Mouse (Mus musculus) myocyte (in vitro differentiated cells): ENCODE measurements around the gene Lpcat1.

Experiments used
- E2F4 ChIP-seq: IDR thresholded peaks from one replicate; pipeline ENCODE4 v1.6.1; 2011; ENCODE audit warnings: mild to moderate bottlenecking, control low read depth, moderate library complexity; ENCODE audit not compliant: insufficient read depth
- POLR2A ChIP-seq: IDR thresholded peaks from one replicate; pipeline ENCODE4 v1.6.1; 2011; ENCODE audit warnings: low read depth, mild to moderate bottlenecking, control low read depth, moderate library complexity; ENCODE audit not compliant: insufficient read length
- TCF12 ChIP-seq: IDR thresholded peaks from one replicate; pipeline ENCODE4 v1.6.1; 2011; ENCODE audit warnings: mild to moderate bottlenecking, control low read depth; ENCODE audit not compliant: poor library complexity, insufficient read depth, severe bottlenecking

GRCm38 (mm10) chr13:73489986-73490385 is 23.0 kb downstream of the Lpcat1 start:
- no peak for TF ChIP-seq POLR2A
- TF ChIP-seq TCF12, result no peak
- TF ChIP-seq E2F4, result no peak
